8 mouse cellular contexts compared by ENCODE assay signal in the genomic region with DNA sequence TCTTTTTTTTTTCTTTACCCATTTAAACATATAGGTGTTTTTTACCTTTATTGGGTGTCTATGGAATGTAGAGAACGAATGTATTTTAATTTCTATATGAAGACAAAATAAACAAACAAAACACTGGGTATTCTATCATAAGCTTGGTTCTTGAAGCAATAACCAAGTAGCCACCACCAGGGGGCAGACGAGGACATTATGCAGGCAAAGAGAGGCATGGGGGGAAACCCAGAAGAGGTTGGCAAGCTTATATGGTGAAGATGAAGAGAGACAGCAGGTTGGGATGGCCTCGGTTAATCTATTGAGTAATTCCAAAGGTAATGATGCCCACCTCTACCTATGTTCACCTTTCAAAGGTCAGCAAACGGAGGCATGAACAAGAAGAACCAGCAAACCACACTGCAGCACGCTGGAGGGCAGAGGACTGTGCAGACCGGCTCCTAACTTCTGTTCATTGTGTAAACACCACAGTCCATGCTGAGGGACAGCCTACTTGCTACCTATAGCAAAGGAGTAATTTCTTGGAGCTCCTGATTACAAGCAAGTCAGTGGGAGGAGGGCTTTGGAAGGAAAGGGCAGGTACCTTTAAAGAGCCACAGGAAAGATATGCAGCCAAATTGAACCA. TPM values are rescaled to one million over a fixed set of nuclear protein-coding genes. Genes with fewer than 3 reads are reported as not detected.
DNase-seq lines count a peak whose midpoint lies in the region; ATAC-seq and TF ChIP-seq lines count a peak whose summit lies in the region.

No protein-coding gene starts in this region.

- H3K9ac ChIP-seq in liver, postnatal 0 days (replicated peaks), result no peak overlapping the region

- no peaks in the 10 kb centered on the region for H3K9me3 ChIP-seq in liver, postnatal 0 days (ENCODE audit: low read length)

- TF ChIP-seq POLR2A in thymus, adult 2 months (IDR thresholded peaks at IDR 0.05; ENCODE audit: control insufficient read depth, extremely low read depth, insufficient read depth, low read length, poor library complexity), result no peak

- TF ChIP-seq CTCF in C2C12 (IDR thresholded peaks at IDR 0.05; ENCODE audit: control insufficient read depth, insufficient read depth, insufficient read length), result peak; percentile 26
- peak; percentile 87 for TF ChIP-seq CTCF in gastrocnemius, adult 2 months (IDR thresholded peaks at IDR 0.05)
- TF ChIP-seq CTCF in liver, postnatal 0 days (IDR thresholded peaks at IDR 0.05; ENCODE audit: low read depth), result peak; percentile 85
- no peak for TF ChIP-seq CTCF in thymus, adult 2 months (IDR thresholded peaks at IDR 0.05; ENCODE audit: borderline replicate concordance, control insufficient read depth, extremely low read depth, insufficient read depth, low read length, poor library complexity)

- 28% methylated on average over 6 of the region's 6 CpGs for WGBS in liver, postnatal 0 days (ENCODE audit: insufficient replicate concordance)
- 45% methylated on average over 6 of the region's 6 CpGs for WGBS in thymus, adult 2 months

- no peaks in the 10 kb centered on the region for H3K79me2 ChIP-seq in C2C12 (ENCODE audit: control insufficient read depth, insufficient read depth)

- no peaks in the 10 kb centered on the region for H3K36me3 ChIP-seq in C2C12 (ENCODE audit: control insufficient read depth, insufficient read depth)
- no peaks in the 10 kb centered on the region for H3K36me3 ChIP-seq in liver, postnatal 0 days (replicated peaks; ENCODE audit: insufficient read depth, low read length)
- no peaks in the 10 kb centered on the region for H3K36me3 ChIP-seq in thymus, adult 2 months (ENCODE audit: control insufficient read depth, insufficient read depth, low read length)

- H3K27me3 ChIP-seq in C2C12 (ENCODE audit: control insufficient read depth, insufficient read depth, insufficient read length), result peaks cover 30% of the 10 kb centered on the region
- H3K27me3 ChIP-seq in liver, postnatal 0 days (ENCODE audit: insufficient read depth, low read length), result no peaks in the 10 kb centered on the region
- H3K27me3 ChIP-seq in thymus, adult 2 months (ENCODE audit: control insufficient read depth, insufficient read depth, low read length), result no peaks in the 10 kb centered on the region

- H3K4me3 ChIP-seq in C2C12 (ENCODE audit: insufficient read depth, poor library complexity, severe bottlenecking), result no peak overlapping the region
- no peak overlapping the region for H3K4me3 ChIP-seq in gastrocnemius, adult 2 months
- no peak overlapping the region for H3K4me3 ChIP-seq in liver, postnatal 0 days (ENCODE audit: low read depth, low read length)
- no peak overlapping the region for H3K4me3 ChIP-seq in thymus, adult 2 months (ENCODE audit: control insufficient read depth, insufficient read depth, low read length)

- H3K4me2 ChIP-seq in liver, postnatal 0 days (ENCODE audit: low read depth, low read length), result no peak overlapping the region

- intact Hi-C loops in gastrocnemius, adult 2 months (cut with DNase I), result loop anchor here (1.0 kb wide), 1 partner anchor 153 kb away; no protein-coding TSS in a partner anchor

- ATAC-seq in liver, postnatal 0 days, result 0 out of 2 replicates have a peak, but pooled peaks have one; percentile 27

- no peak for TF ChIP-seq EP300 in liver, postnatal 0 days (IDR thresholded peaks at IDR 0.05; ENCODE audit: low read depth)

- no peaks in the 10 kb centered on the region for H3K4me1 ChIP-seq in liver, postnatal 0 days (ENCODE audit: insufficient read depth)
- H3K4me1 ChIP-seq in thymus, adult 2 months (replicated peaks; ENCODE audit: control insufficient read depth, insufficient read depth, low read length), result no peaks in the 10 kb centered on the region

- H3ac ChIP-seq in C2C12 (ENCODE audit: control insufficient read depth, insufficient read length, low read depth), result no peak overlapping the region

- no peak overlapping the region for H3K27ac ChIP-seq in gastrocnemius, adult 2 months
- H3K27ac ChIP-seq in liver, postnatal 0 days (ENCODE audit: low read depth), result no peak overlapping the region
- H3K27ac ChIP-seq in thymus, adult 2 months (ENCODE audit: control insufficient read depth, insufficient read depth, low read length), result no peak overlapping the region

- H3K79me3 ChIP-seq in C2C12 (ENCODE audit: low read depth), result no peaks in the 10 kb centered on the region

- peak; percentile 50 for DNase-seq in WW6 (ENCODE audit: low read depth, low spot score)
- DNase-seq in cerebellum, postnatal 14 days, result peak; percentile 87 to 92
- DNase-seq in gastrocnemius, adult 2 months, result peak; percentile 78
- DNase-seq in kidney, postnatal 4 days, result peak; percentile 89
- peak; percentile 83 for DNase-seq in liver, postnatal 0 days
- DNase-seq in ovary, postnatal 14 days (ENCODE audit: low spot score), result peak; percentile 66
- peak; percentile 67 for DNase-seq in thymus, adult 2 months

TF ChIP-seq in C2C12, 6 proteins besides CTCF, POLR2A, EP300 and RAD21:
- TF ChIP-seq MAX (IDR thresholded peaks at IDR 0.05), result no peak
TF ChIP-seq in C2C12: peak in this region for 0.

RNA-seq across cellular contexts. Expression of a gene that starts 10.3 kb away (rescaled TPM):
- 0.04 TPM for polyA plus RNA-seq in C2C12 (2012; fragmentation: generic; extraction: Trizol)
- total RNA-seq in gastrocnemius, adult 2 months (2021), result under 1 TPM in 1 of 2 experiments, not detected in 1; 0.03 TPM
- polyA plus RNA-seq in liver, postnatal 0 days (2015; fragmentation: Nextera tagmentation; extraction: Ambion mirVana), result 0.06 TPM in 1 of 2 replicates, not detected in the other
- 0.30 and 0.51 TPM in 2 replicates for polyA plus RNA-seq in thymus, adult 2 months (2012; rRNA removed)

RNA-seq across cellular contexts. Expression of a gene that starts 27.6 kb away (rescaled TPM):
- polyA plus RNA-seq in C2C12 (2012; fragmentation: generic; extraction: Trizol), result 6.9 TPM
- 1 to 10 TPM; 7.7 to 9.2 TPM for total RNA-seq in gastrocnemius, adult 2 months (2021)
- polyA plus RNA-seq in liver, postnatal 0 days (2015; fragmentation: Nextera tagmentation; extraction: Ambion mirVana), result 2.9 and 3.2 TPM in 2 replicates
- polyA plus RNA-seq in thymus, adult 2 months (2012; rRNA removed), result 13.9 and 14.2 TPM in 2 replicates
